14 mouse cellular contexts compared by ENCODE assay signal in genomic region chr10:56841973-56842372, GRCm38 (mm10).
"Had no signal": no experiment of that assay in that cellular context is flagged by ENCODE, and none has a peak within 500 bp of the region (broad histone marks: within the 10 kb centered on the region; RNA-seq: fewer than 3 reads in every experiment).

No protein-coding gene starts in this region.

- DNase-seq: kidney, adult 2 months; kidney, postnatal 25 days; left cerebral cortex, postnatal 4 days; liver, postnatal 0 days; thymus, adult 18-20 months; thymus, postnatal 36 days had no signal

- H3K27ac ChIP-seq: kidney, postnatal 0 days; limb, embryonic 12.5 days; limb, embryonic 15.5 days; liver, embryonic 14.5 days; macrophage; midbrain, embryonic 13.5 days had no signal

- H3K4me1 ChIP-seq: midbrain, embryonic 13.5 days had no signal

- H3K9me3 ChIP-seq: limb, embryonic 12.5 days; limb, embryonic 15.5 days; midbrain, embryonic 13.5 days had no signal

- ATAC-seq: liver, postnatal 0 days; midbrain, embryonic 13.5 days; midbrain, embryonic 16.5 days had no signal

- H3K9ac ChIP-seq: limb, embryonic 12.5 days; limb, embryonic 15.5 days; liver, embryonic 14.5 days; liver, postnatal 0 days; midbrain, embryonic 13.5 days had no signal

- H3K4me3 ChIP-seq: limb, embryonic 12.5 days; limb, embryonic 15.5 days; midbrain, embryonic 13.5 days had no signal

- H3K27me3 ChIP-seq: limb, embryonic 12.5 days; limb, embryonic 15.5 days; midbrain, embryonic 13.5 days had no signal

- H3K4me2 ChIP-seq: limb, embryonic 12.5 days; limb, embryonic 15.5 days; liver, embryonic 11.5 days; midbrain, embryonic 13.5 days had no signal

- H3K36me3 ChIP-seq: limb, embryonic 12.5 days; limb, embryonic 15.5 days; midbrain, embryonic 13.5 days had no signal
